Mouse (Mus musculus) CH12.LX (cell line): ENCODE measurements around the gene Bloc1s1. TPM values are rescaled to one million over a fixed set of nuclear protein-coding genes. Genes with fewer than 3 reads are reported as not detected.

ENCODE experiments used
- DNase-seq: peaks from one replicate; pipeline ENCODE4 v3.0.0-alpha.2; 2013; ENCODE audit errors: extremely low read depth
- H3K27ac ChIP-seq: 2 replicates; pipeline ENCODE4 v1.5.1; 2012; ENCODE audit warnings: low read depth, mild to moderate bottlenecking, control low read depth, moderate library complexity; ENCODE audit not compliant: insufficient read depth
- H3K27me3 ChIP-seq: replicated peaks from 2 replicates; pipeline ENCODE3; 2012; ENCODE audit warnings: inconsistent platforms
- H3K36me3 ChIP-seq, 2 experiments: replicated peaks in 1 of 2; 2 replicates each; pipeline versions ENCODE3 to v1.6.1; 2012; ENCODE audit warnings: inconsistent platforms in 1 of 2, low read length in 1 of 2, mild to moderate bottlenecking in 1 of 2, mixed read lengths in 1 of 2, moderate library complexity in 1 of 2; ENCODE audit not compliant: control insufficient read depth in 1 of 2, insufficient read depth in 1 of 2
- H3K4me1 ChIP-seq, 2 experiments: 2 replicates each; pipeline ENCODE4 v1.6.1; 2012; ENCODE audit warnings: inconsistent platforms in 1 of 2, moderate library complexity in 1 of 2; ENCODE audit not compliant: insufficient read depth in 2 of 2, control insufficient read depth in 1 of 2
- H3K4me2 ChIP-seq: 2 replicates; pipeline ENCODE4 v1.6.1; 2012; ENCODE audit warnings: low read depth, mild to moderate bottlenecking, control low read depth; ENCODE audit not compliant: poor library complexity, insufficient read depth, severe bottlenecking
- H3K4me3 ChIP-seq, 3 experiments: fragments of 150-350 bp in 1 of 3; sonication (generic) in 1 of 3; replicated peaks in 1 of 3; 2 replicates each; pipeline versions ENCODE3 to v1.5.1; 2011 to 2012; ENCODE audit warnings: low read depth in 2 of 3, low read length in 2 of 3, mild to moderate bottlenecking in 2 of 3, moderate library complexity in 2 of 3, control low read depth in 1 of 3, improper control_type of control experiment in 1 of 3, inconsistent platforms in 1 of 3, mixed read lengths in 1 of 3; ENCODE audit not compliant: poor library complexity in 1 of 3
- H3K79me2 ChIP-seq: replicated peaks from 2 replicates; pipeline ENCODE4 v1.6.1; 2012; ENCODE audit warnings: mild to moderate bottlenecking, moderate library complexity; ENCODE audit not compliant: control insufficient read depth, poor library complexity, insufficient read depth, severe bottlenecking; ENCODE audit errors: extremely low read depth
- H3K9ac ChIP-seq: 2 replicates; pipeline ENCODE4 v1.6.1; 2012; ENCODE audit warnings: low read depth, mild to moderate bottlenecking, control low read depth, moderate library complexity; ENCODE audit not compliant: insufficient read depth
- H3K9me3 ChIP-seq: replicated peaks from 2 replicates; pipeline ENCODE3; 2012; ENCODE audit warnings: low read length, inconsistent platforms, mixed read lengths
- BHLHE40 ChIP-seq: IDR thresholded peaks from 2 replicates; pipeline ENCODE4 v1.6.1; 2011; ENCODE audit warnings: mild to moderate bottlenecking, low read depth, low read length, improper control_type of control experiment
- CHD1 ChIP-seq: IDR thresholded peaks from 2 replicates; pipeline ENCODE4 v1.6.1; 2012; ENCODE audit warnings: low read depth, low read length, improper control_type of control experiment, inconsistent platforms
- CHD2 ChIP-seq: IDR thresholded peaks from 2 replicates; pipeline ENCODE4 v1.6.1; 2011; ENCODE audit warnings: low read length, improper control_type of control experiment
- CTCF ChIP-seq, 2 experiments: IDR thresholded peaks in 1 of 2; conservative IDR thresholded peaks in 1 of 2; 2 replicates each; pipeline ENCODE4 v1.5.1; 2011 to 2012; ENCODE audit warnings: low read depth in 2 of 2, low read length in 2 of 2, improper control_type of control experiment in 1 of 2, inconsistent platforms in 1 of 2, mild to moderate bottlenecking in 1 of 2, moderate library complexity in 1 of 2
- E2F4 ChIP-seq: IDR thresholded peaks from 2 replicates; pipeline ENCODE4 v1.6.1; 2011; ENCODE audit warnings: low read depth, low read length, improper control_type of control experiment; ENCODE audit not compliant: insufficient replicate concordance
- ELF1 ChIP-seq: IDR thresholded peaks from 2 replicates; pipeline ENCODE4 v1.6.1; 2014; ENCODE audit warnings: low read depth, mild to moderate bottlenecking, inconsistent platforms, low read length, improper control_type of control experiment
- EP300 ChIP-seq: IDR thresholded peaks from 2 replicates; pipeline ENCODE4 v1.6.1; 2011; ENCODE audit warnings: low read length, improper control_type of control experiment
- GABPA ChIP-seq: IDR thresholded peaks from 2 replicates; pipeline ENCODE4 v1.6.1; 2012; ENCODE audit warnings: low read depth, low read length, improper control_type of control experiment, inconsistent platforms; ENCODE audit not compliant: insufficient replicate concordance
- HCFC1 ChIP-seq: IDR thresholded peaks from 2 replicates; pipeline ENCODE4 v1.6.1; 2012; ENCODE audit warnings: low read depth, mild to moderate bottlenecking, inconsistent platforms, low read length, improper control_type of control experiment
- IRF4 ChIP-seq: IDR thresholded peaks from 2 replicates; pipeline ENCODE4 v1.6.1; 2014; ENCODE audit warnings: low read depth, mild to moderate bottlenecking, inconsistent platforms, low read length, improper control_type of control experiment
- JUN ChIP-seq: IDR thresholded peaks from 2 replicates; pipeline ENCODE4 v1.6.1; 2011; ENCODE audit warnings: low read depth, mild to moderate bottlenecking, low read length, improper control_type of control experiment, moderate library complexity; ENCODE audit not compliant: insufficient read depth
- JUND ChIP-seq: conservative IDR thresholded peaks from 2 replicates; pipeline ENCODE4 v1.6.1; 2011; ENCODE audit warnings: low read depth, low read length, improper control_type of control experiment
- KAT2A ChIP-seq: IDR thresholded peaks from 2 replicates; pipeline ENCODE4 v1.6.1; 2012; ENCODE audit warnings: low read length, improper control_type of control experiment, inconsistent platforms; ENCODE audit not compliant: insufficient replicate concordance
- MAFK ChIP-seq: IDR thresholded peaks from 2 replicates; pipeline ENCODE4 v1.6.1; 2011; ENCODE audit warnings: low read length, improper control_type of control experiment; ENCODE audit not compliant: insufficient replicate concordance
- MAX ChIP-seq: IDR thresholded peaks from 2 replicates; pipeline ENCODE4 v1.6.1; 2011; ENCODE audit warnings: low read length, improper control_type of control experiment
- MAZ ChIP-seq: IDR thresholded peaks from 2 replicates; pipeline ENCODE4 v1.6.1; 2012; ENCODE audit warnings: low read depth, mild to moderate bottlenecking, inconsistent platforms, low read length, improper control_type of control experiment, moderate library complexity
- MEF2A ChIP-seq: IDR thresholded peaks from 2 replicates; pipeline ENCODE4 v1.6.1; 2014; ENCODE audit warnings: low read depth, mild to moderate bottlenecking, inconsistent platforms, low read length, improper control_type of control experiment, borderline replicate concordance
- MXI1 ChIP-seq: IDR thresholded peaks from 2 replicates; pipeline ENCODE4 v1.6.1; 2011; ENCODE audit warnings: mild to moderate bottlenecking, low read depth, low read length, improper control_type of control experiment
- MYC ChIP-seq: IDR thresholded peaks from 2 replicates; pipeline ENCODE4 v1.6.1; 2011; ENCODE audit warnings: low read depth, mild to moderate bottlenecking, improper control_type of control experiment, low read length
- NELFE ChIP-seq: IDR thresholded peaks from 2 replicates; pipeline ENCODE4 v1.6.1; 2011; ENCODE audit warnings: low read depth, low read length, improper control_type of control experiment
- NRF1 ChIP-seq: IDR thresholded peaks from 2 replicates; pipeline ENCODE4 v1.6.1; 2014; ENCODE audit warnings: low read depth, mild to moderate bottlenecking, inconsistent platforms, low read length, improper control_type of control experiment, moderate library complexity
- PAX5 ChIP-seq: IDR thresholded peaks from 2 replicates; pipeline ENCODE4 v1.6.1; 2012; ENCODE audit warnings: low read length, inconsistent platforms, mixed read lengths
- POLR2A ChIP-seq: IDR thresholded peaks from 2 replicates; pipeline ENCODE4 v1.6.1; 2011; ENCODE audit warnings: low read depth, mild to moderate bottlenecking, improper control_type of control experiment, low read length
- POLR2AphosphoS2 ChIP-seq: IDR thresholded peaks from 2 replicates; pipeline ENCODE4 v1.6.1; 2011; ENCODE audit warnings: low read depth, low read length, improper control_type of control experiment
- RAD21 ChIP-seq: IDR thresholded peaks from 2 replicates; pipeline ENCODE4 v1.6.1; 2011; ENCODE audit warnings: low read depth, mild to moderate bottlenecking, low read length, improper control_type of control experiment, moderate library complexity
- RCOR1 ChIP-seq: conservative IDR thresholded peaks from 2 replicates; pipeline ENCODE4 v1.6.1; 2012; ENCODE audit warnings: low read depth, mild to moderate bottlenecking, inconsistent platforms, low read length, improper control_type of control experiment
- SMC3 ChIP-seq: IDR thresholded peaks from 2 replicates; pipeline ENCODE4 v1.6.1; 2011; ENCODE audit warnings: low read depth, low read length, improper control_type of control experiment
- TBP ChIP-seq: conservative IDR thresholded peaks from 2 replicates; pipeline ENCODE4 v1.6.1; 2011; ENCODE audit warnings: low read depth, low read length, improper control_type of control experiment
- UBTF ChIP-seq: IDR thresholded peaks from 2 replicates; pipeline ENCODE4 v1.6.1; 2012; ENCODE audit warnings: low read depth, mild to moderate bottlenecking, inconsistent platforms, low read length, improper control_type of control experiment, moderate library complexity
- USF1 ChIP-seq: IDR thresholded peaks from 2 replicates; pipeline ENCODE4 v1.6.1; 2014; ENCODE audit warnings: low read depth, mild to moderate bottlenecking, inconsistent platforms, low read length, improper control_type of control experiment
- USF2 ChIP-seq: conservative IDR thresholded peaks from 2 replicates; pipeline ENCODE4 v1.6.1; 2011; ENCODE audit warnings: low read depth, low read length, improper control_type of control experiment
- ZKSCAN1 ChIP-seq: IDR thresholded peaks from 2 replicates; pipeline ENCODE4 v1.6.1; 2012; ENCODE audit warnings: low read depth, inconsistent platforms, low read length, improper control_type of control experiment, borderline replicate concordance
- ZMIZ1 ChIP-seq: IDR thresholded peaks from 2 replicates; pipeline ENCODE4 v1.6.1; 2012; ENCODE audit warnings: low read depth, mild to moderate bottlenecking, inconsistent platforms, low read length, improper control_type of control experiment
- ZNF384 ChIP-seq: IDR thresholded peaks from 2 replicates; pipeline ENCODE4 v1.6.1; 2012; ENCODE audit warnings: low read depth, low read length, improper control_type of control experiment, inconsistent platforms
- dilution Hi-C: fragments of 300-500 bp; cut with MboI; formaldehyde crosslinking; loops from 2 replicates; pipeline ENCODE4 v1.14.3; 2020; ENCODE audit warnings: low sequenced_read_pairs; ENCODE audit not compliant: extremely low pct_unique_long_range_greater_than_20kb, extremely low pct_ligation_motif_present
- in situ Hi-C: fragments of 300-500 bp; cut with MboI; formaldehyde crosslinking; loops from 3 replicates; pipeline ENCODE4 v1.14.3; 2019; ENCODE audit warnings: low sequenced_read_pairs, low pct_ligation_motif_present, low pct_unique_long_range_greater_than_20kb, mixed read lengths
- polyA plus RNA-seq: library from polyadenylated mRNA; unstranded; fragments of >175 nt; gene quantifications from 2 replicates; pipeline ENCODE4 v1.2.1, GENCODE M21; 2012; ENCODE audit warnings: low read depth; ENCODE audit not compliant: insufficient read length
- total RNA-seq, 2 experiments: library from RNA; depleted of rRNA; stranded (reverse); fragments of 300-350 nt in 1 of 2; fragments of >200 nt in 1 of 2; gene quantifications; 2 replicates each; pipeline ENCODE4 v1.2.3; 2012 to 2014

Gene Bloc1s1
- total and polyA plus RNA-seq, 3 experiments: 34.1 to 74.4 (median 37.1) TPM

- Histone ChIP-seq H3K4me2 (no peak overlapping the region), H3K9me3 (no peaks in the 10 kb centered on the region), H3K27me3 (peaks cover 2% of the 10 kb centered on the region), H3K4me3 (no peak overlapping the region), H3K9ac (no peak overlapping the region), H3K79me2 (no peaks in the 10 kb centered on the region), H3K4me1 (0 out of 4 replicates have a peak, but pooled peaks cover 0 to 3% of the 10 kb centered on the region in 2 experiments), H3K27ac (no peak overlapping the region), H3K36me3 (peaks cover 11 to 22% of the 10 kb centered on the region in 2 experiments)
- no peak for DNase-seq
- in situ Hi-C loops (no loop called here), dilution Hi-C loops (no loop called here)
- TF ChIP-seq UBTF (no peak), KAT2A (no peak), JUN (no peak), PAX5 (no peak), TBP (no peak), ZNF384 (no peak), NELFE (no peak), POLR2AphosphoS2 (no peak), ZMIZ1 (no peak), BHLHE40 (no peak), E2F4 (no peak), MXI1 (no peak)
These were observed 10.1 kb downstream of the Bloc1s1 start for GRCm38 (mm10) chr10:128913696-128914095.

GRCm38 (mm10) chr10:128913219-128913618 is 10.6 kb downstream of the Bloc1s1 start:
- dilution Hi-C loops (no loop called here), in situ Hi-C loops (no loop called here)
- no peak overlapping the region for H3K9ac ChIP-seq
- peaks cover 2% of the 10 kb centered on the region for H3K27me3 ChIP-seq
- TF ChIP-seq JUND (no peak), ZKSCAN1 (no peak), MEF2A (no peak), MYC (no peak), MAZ (no peak), POLR2A (no peak), IRF4 (no peak; the same call in 1 of the 2 replicates), USF1 (no peak), RAD21 (peak; percentile 62), GABPA (no peak), MAFK (no peak), HCFC1 (no peak), ELF1 (no peak), CHD2 (no peak), ZMIZ1 (no peak), NRF1 (no peak), USF2 (no peak), POLR2AphosphoS2 (no peak), MAX (no peak), E2F4 (no peak), PAX5 (no peak), CTCF (conservative IDR thresholded peaks at IDR 0.05 in 1 of 2, IDR thresholded peaks at IDR 0.05 in 1 of 2; ENCODE audit: low read depth in 2 of 2, low read length in 2 of 2) (peak; percentile 93 to 99), SMC3 (peak; percentile 73), NELFE (peak; percentile 40; the same call in 1 of the 2 replicates), CHD1 (no peak), JUN (no peak), RCOR1 (no peak), EP300 (no peak)
- H3K4me2 ChIP-seq: no peak overlapping the region
- H3K9me3 ChIP-seq: no peaks in the 10 kb centered on the region
- no peak overlapping the region for H3K4me3 ChIP-seq
- 0 out of 4 replicates have a peak, but pooled peaks cover 0 to 3% of the 10 kb centered on the region in 2 experiments for H3K4me1 ChIP-seq
- H3K79me2 ChIP-seq: no peaks in the 10 kb centered on the region
- peak; percentile 83 for DNase-seq
- H3K36me3 ChIP-seq: peaks cover 9 to 17% of the 10 kb centered on the region in 2 experiments
- H3K27ac ChIP-seq: no peak overlapping the region
